Mouse (Mus musculus) megakaryocyte, embryonic 14.5 days (primary cell): Measurements from ENCODE around the gene Gm44965.

Experiments
- FLI1 ChIP-seq: IDR thresholded peaks from 2 replicates; pipeline ENCODE4 v1.6.1; 2012; ENCODE audit warnings: low read length, inconsistent platforms, mixed read lengths
- GATA1 ChIP-seq: IDR thresholded peaks from 3 replicates; pipeline ENCODE4 v1.6.1; 2012; ENCODE audit warnings: mixed read lengths, low read length, inconsistent platforms, borderline replicate concordance

GRCm38 (mm10) chr6:48642764-48643292 lies 49.1 kb downstream of the Gm44965 start:
- TF ChIP-seq GATA1 (no peak), FLI1 (no peak)
